Comparison of ENCODE assay signal across 31 mouse cellular contexts in genomic region chr5:15747478-15748255, GRCm38 (mm10). TPM values are rescaled to one million over a fixed set of nuclear protein-coding genes. Genes with fewer than 3 reads are reported as not detected.
DNase-seq lines count a peak whose midpoint lies in the region; ATAC-seq lines count a peak whose summit lies in the region.
"Had no signal": no experiment of that assay in that cellular context is flagged by ENCODE, and none has a peak within 500 bp of the region (broad histone marks: within the 10 kb centered on the region; RNA-seq: fewer than 3 reads in every experiment).

No protein-coding gene starts in this region.

- H3K36me3 ChIP-seq in kidney, embryonic 16.5 days (ENCODE audit: insufficient read depth, low read length) = no peaks in the 10 kb centered on the region
- no peaks in the 10 kb centered on the region for H3K36me3 ChIP-seq in embryonic facial prominence, embryonic 13.5 days
- H3K36me3 ChIP-seq in limb, embryonic 11.5 days (ENCODE audit: control insufficient read depth, insufficient read depth, low read length) = no peaks in the 10 kb centered on the region
- H3K36me3 ChIP-seq: heart, embryonic 15.5 days; midbrain, embryonic 13.5 days; neural tube, embryonic 12.5 days had no signal

- no peak overlapping the region for H3K4me3 ChIP-seq in kidney, embryonic 16.5 days (ENCODE audit: low read length)
- H3K4me3 ChIP-seq in embryonic facial prominence, embryonic 13.5 days = no peak overlapping the region
- H3K4me3 ChIP-seq in limb, embryonic 11.5 days (ENCODE audit: low read depth, low read length) = no peak overlapping the region
- H3K4me3 ChIP-seq: erythroblast, embryonic 14.5 days; forebrain, embryonic 13.5 days; heart, embryonic 15.5 days; midbrain, embryonic 13.5 days; neural tube, embryonic 12.5 days had no signal

- no peaks in the 10 kb centered on the region for H3K4me1 ChIP-seq in kidney, embryonic 16.5 days (ENCODE audit: insufficient read depth, low read length)
- no peaks in the 10 kb centered on the region for H3K4me1 ChIP-seq in embryonic facial prominence, embryonic 13.5 days
- no peaks in the 10 kb centered on the region for H3K4me1 ChIP-seq in limb, embryonic 11.5 days (ENCODE audit: control insufficient read depth, insufficient read depth, low read length)
- H3K4me1 ChIP-seq: forebrain, embryonic 13.5 days; heart, embryonic 15.5 days; midbrain, embryonic 13.5 days; neural tube, embryonic 12.5 days had no signal

- DNase-seq in kidney, postnatal 25 days = no peak
- DNase-seq in limb, embryonic 11.5 days (ENCODE audit: low spot score) = peak; percentile 68
- no peak for DNase-seq in cerebellum, adult 9-10 months
- no peak for DNase-seq in spleen, adult 12 weeks (ENCODE audit: low spot score)
- no peak for DNase-seq in adrenal gland, adult 8-10 months
- DNase-seq: adrenal gland, postnatal 14 days; cerebellum, postnatal 10 days; gastrocnemius, postnatal 25 days; heart, postnatal 4 days; liver, postnatal 0 days; lung, postnatal 10 days; right cerebral cortex, adult 18-20 months; spleen, adult 18-20 months; thymus, postnatal 4 days had no signal

- no peak overlapping the region for H3K9ac ChIP-seq in kidney, embryonic 16.5 days (replicated peaks; ENCODE audit: low read length)
- no peak overlapping the region for H3K9ac ChIP-seq in embryonic facial prominence, embryonic 13.5 days
- H3K9ac ChIP-seq in limb, embryonic 11.5 days (ENCODE audit: low read length) = no peak overlapping the region
- H3K9ac ChIP-seq: forebrain, embryonic 13.5 days; heart, embryonic 15.5 days; liver, postnatal 0 days; midbrain, embryonic 13.5 days; neural tube, embryonic 12.5 days had no signal

- WGBS in kidney, embryonic 16.5 days = 77% methylated on average over 4 of the region's 4 CpGs
- WGBS in embryonic facial prominence, embryonic 13.5 days = 31% methylated on average over 4 of the region's 4 CpGs
- WGBS in limb, embryonic 11.5 days = 32% methylated on average over 4 of the region's 4 CpGs

- H3K9me3 ChIP-seq in kidney, embryonic 16.5 days (ENCODE audit: low read length) = peaks cover 3% of the 10 kb centered on the region; the same call in 1 of the 2 replicates
- H3K9me3 ChIP-seq in embryonic facial prominence, embryonic 13.5 days = no peaks in the 10 kb centered on the region
- H3K9me3 ChIP-seq in limb, embryonic 11.5 days (ENCODE audit: control insufficient read depth, low read length) = no peaks in the 10 kb centered on the region
- H3K9me3 ChIP-seq: forebrain, embryonic 13.5 days; heart, embryonic 15.5 days; midbrain, embryonic 13.5 days; neural tube, embryonic 12.5 days had no signal

- no peak overlapping the region for H3K4me2 ChIP-seq in kidney, embryonic 16.5 days (replicated peaks; ENCODE audit: low read depth, low read length)
- no peak overlapping the region for H3K4me2 ChIP-seq in embryonic facial prominence, embryonic 13.5 days
- H3K4me2 ChIP-seq in limb, embryonic 11.5 days (ENCODE audit: low read depth, severe bottlenecking) = no peak overlapping the region
- H3K4me2 ChIP-seq: forebrain, embryonic 13.5 days; heart, embryonic 15.5 days; midbrain, embryonic 13.5 days; neural tube, embryonic 12.5 days had no signal

- peak; percentile 74; the same call in 1 of the 2 replicates for ATAC-seq in kidney, embryonic 16.5 days (ENCODE audit: low FRiP score, low TSS enrichment)
- ATAC-seq in embryonic facial prominence, embryonic 13.5 days (ENCODE audit: insufficient number of reproducible peaks, insufficient read depth, low FRiP score, low TSS enrichment, low read depth) = peak; percentile 69; the same call in 1 of the 2 replicates
- ATAC-seq in limb, embryonic 11.5 days (ENCODE audit: insufficient number of reproducible peaks, low FRiP score, low TSS enrichment, low read depth) = peak; percentile 69; the same call in 1 of the 2 replicates
- ATAC-seq: forebrain, embryonic 13.5 days; hindbrain, postnatal 0 days; liver, postnatal 0 days; midbrain, embryonic 13.5 days had no signal

- H3K27ac ChIP-seq in kidney, embryonic 16.5 days (ENCODE audit: low read length) = no peak overlapping the region
- peak overlapping the region; percentile 68 for H3K27ac ChIP-seq in embryonic facial prominence, embryonic 13.5 days
- peak overlapping the region; percentile 38 for H3K27ac ChIP-seq in limb, embryonic 11.5 days (replicated peaks; ENCODE audit: low read depth, low read length)
- H3K27ac ChIP-seq: forebrain, embryonic 13.5 days; heart, embryonic 15.5 days; hindbrain, postnatal 0 days; kidney, postnatal 0 days; midbrain, embryonic 13.5 days; neural tube, embryonic 12.5 days had no signal

- no peaks in the 10 kb centered on the region for H3K27me3 ChIP-seq in kidney, embryonic 16.5 days (ENCODE audit: insufficient read depth, low read length)
- H3K27me3 ChIP-seq in embryonic facial prominence, embryonic 13.5 days = no peaks in the 10 kb centered on the region
- no peaks in the 10 kb centered on the region for H3K27me3 ChIP-seq in limb, embryonic 11.5 days (ENCODE audit: control insufficient read depth, insufficient read depth, low read length)
- H3K27me3 ChIP-seq: forebrain, embryonic 13.5 days; heart, embryonic 15.5 days; midbrain, embryonic 13.5 days; neural tube, embryonic 12.5 days had no signal

RNA-seq across cellular contexts. Expression of gene Speer4c, which starts 33.6 kb away (rescaled TPM):
- polyA plus RNA-seq in kidney, embryonic 16.5 days (2015; fragmentation: Nextera tagmentation; extraction: Ambion mirVana) = not detected in 2 replicates
- polyA plus RNA-seq in embryonic facial prominence, embryonic 13.5 days (2015; fragmentation: Nextera tagmentation; extraction: Ambion mirVana) = not detected in 2 replicates
- not detected in 2 replicates for polyA plus RNA-seq in limb, embryonic 11.5 days (2014; fragmentation: Nextera tagmentation; extraction: Ambion mirVana)
- not detected for total RNA-seq in adrenal gland, adult 8-10 months (2022)
- total RNA-seq: adrenal gland, postnatal 14 days; gastrocnemius, postnatal 25 days; heart, adult 8-10 months; hindbrain, postnatal 0 days; layer of hippocampus, adult 18-20 months; layer of hippocampus, postnatal 25 days; left cerebral cortex, postnatal 10 days; liver, adult 2 months; megakaryocyte progenitor cell, adult 5-6 weeks had no signal
- polyA plus RNA-seq: brain, embryonic 14.5 days; C2C12; erythroblast, embryonic 14.5 days; forebrain, embryonic 13.5 days; heart, embryonic 15.5 days; hindbrain, postnatal 0 days; kidney, postnatal 0 days; liver, adult 2 months; liver, postnatal 0 days; midbrain, embryonic 13.5 days; neural tube, embryonic 12.5 days had no signal
